Mouse (Mus musculus): ENCODE measurements at regions not wholly inside any gene's neighbourhood (a gene's known extent, or its start where the extent isn't known, plus 50 kb on each side); places are given as distances from the start of the nearest gene placed in this dataset.
A peak's percentile ranks its signal among the peaks of the same experiment; 100 is the strongest.

- Histone ChIP-seq H3K27ac (ENCODE audit: low read depth) (peak overlapping the region; percentile 74), H3K4me1 (replicated peaks; ENCODE audit: control insufficient read depth, insufficient read depth, low read length) (peaks cover 3% of the 10 kb centered on the region; the same call in 1 of the 2 replicates), H3K9ac (ENCODE audit: low read length) (no peak overlapping the region), H3K27me3 (replicated peaks; ENCODE audit: control insufficient read depth, insufficient read depth, low read length) (no peaks in the 10 kb centered on the region), H3K4me3 (ENCODE audit: low read depth, low read length) (no peak overlapping the region), H3K36me3 (ENCODE audit: control insufficient read depth, insufficient read depth, low read length) (no peaks in the 10 kb centered on the region), H3K4me2 (ENCODE audit: low read length) (no peak overlapping the region), H3K9me3 (ENCODE audit: control insufficient read depth, low read length) (no peaks in the 10 kb centered on the region)
- DNase-seq (ENCODE audit: low spot score) (peak; percentile 65), ATAC-seq (replicated peaks; ENCODE audit: low FRiP score, low TSS enrichment, low read depth) (peak; percentile 87)
- WGBS = 57% methylated on average over 24 of the region's 24 CpGs
These were observed 55.5 kb downstream of the Gm5294 start for GRCm38 (mm10) chr5:138875180-138876076.

GRCm38 (mm10) chr5:138881649-138882226 lies 61.9 kb downstream of the Gm5294 start:
- no peaks in the 10 kb centered on the region for H3K4me1 ChIP-seq (replicated peaks; ENCODE audit: control insufficient read depth, insufficient read depth, low read length)
- H3K9me3 ChIP-seq (ENCODE audit: control insufficient read depth, low read length) = no peaks in the 10 kb centered on the region
- ATAC-seq (replicated peaks; ENCODE audit: low FRiP score, low TSS enrichment, low read depth) (no peak), DNase-seq (ENCODE audit: low spot score) (no peak)
- H3K4me3 ChIP-seq (ENCODE audit: low read depth, low read length) = no peak overlapping the region
- H3K27me3 ChIP-seq (replicated peaks; ENCODE audit: control insufficient read depth, insufficient read depth, low read length) = no peaks in the 10 kb centered on the region
- H3K9ac ChIP-seq (ENCODE audit: low read length) = no peak overlapping the region
- H3K4me2 ChIP-seq (ENCODE audit: low read length) = no peak overlapping the region
- no peak overlapping the region for H3K27ac ChIP-seq (ENCODE audit: low read depth)
- 65% methylated on average over 9 of the region's 9 CpGs for WGBS
- H3K36me3 ChIP-seq (ENCODE audit: control insufficient read depth, insufficient read depth, low read length) = no peaks in the 10 kb centered on the region

DNA sequence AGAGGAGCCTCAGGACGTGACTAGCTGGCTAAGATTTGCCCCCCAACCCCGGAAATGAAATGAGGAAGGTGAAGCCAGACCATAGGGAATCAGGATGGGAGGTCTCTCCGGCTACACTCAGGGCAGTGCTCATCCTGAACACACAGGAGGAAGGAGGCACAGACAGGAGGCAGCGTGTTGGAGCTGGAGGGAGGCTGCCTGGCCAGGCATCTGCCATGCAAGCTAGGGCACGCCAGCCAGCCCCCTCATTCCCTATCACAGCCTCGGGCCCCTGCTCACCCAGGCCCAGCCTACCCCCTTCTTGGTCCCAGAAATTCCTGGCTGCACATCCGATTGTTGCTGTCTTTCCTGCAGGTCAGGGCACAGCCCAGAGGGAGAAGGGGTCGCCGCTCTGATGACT lies 63.7 kb downstream of the Gm5294 start:
- no peaks in the 10 kb centered on the region for H3K36me3 ChIP-seq (ENCODE audit: control insufficient read depth, insufficient read depth, low read length)
- H3K27me3 ChIP-seq (replicated peaks; ENCODE audit: control insufficient read depth, insufficient read depth, low read length) = no peaks in the 10 kb centered on the region
- DNase-seq (ENCODE audit: low spot score) = no peak
- no peak overlapping the region for H3K27ac ChIP-seq (ENCODE audit: low read depth)
- no peaks in the 10 kb centered on the region for H3K9me3 ChIP-seq (ENCODE audit: control insufficient read depth, low read length)
- 69% methylated on average over 9 of the region's 9 CpGs for WGBS
- no peaks in the 10 kb centered on the region for H3K4me1 ChIP-seq (replicated peaks; ENCODE audit: control insufficient read depth, insufficient read depth, low read length)
- ATAC-seq (replicated peaks; ENCODE audit: low FRiP score, low TSS enrichment, low read depth) = no peak
- H3K9ac ChIP-seq (ENCODE audit: low read length) = no peak overlapping the region
- no peak overlapping the region for H3K4me3 ChIP-seq (ENCODE audit: low read depth, low read length)
- no peak overlapping the region for H3K4me2 ChIP-seq (ENCODE audit: low read length)

- Histone ChIP-seq H3K9me3 (ENCODE audit: control insufficient read depth, low read length) (no peaks in the 10 kb centered on the region), H3K27me3 (replicated peaks; ENCODE audit: control insufficient read depth, insufficient read depth, low read length) (no peaks in the 10 kb centered on the region), H3K4me1 (replicated peaks; ENCODE audit: control insufficient read depth, insufficient read depth, low read length) (no peaks in the 10 kb centered on the region), H3K36me3 (ENCODE audit: control insufficient read depth, insufficient read depth, low read length) (no peaks in the 10 kb centered on the region), H3K9ac (ENCODE audit: low read length) (no peak overlapping the region), H3K27ac (ENCODE audit: low read depth) (no peak overlapping the region), H3K4me3 (ENCODE audit: low read depth, low read length) (no peak overlapping the region), H3K4me2 (ENCODE audit: low read length) (no peak overlapping the region)
- DNase-seq (ENCODE audit: low spot score) (no peak), ATAC-seq (replicated peaks; ENCODE audit: low FRiP score, low TSS enrichment, low read depth) (no peak)
- 62% methylated on average over 3 of the region's 3 CpGs for WGBS
These were observed 66.0 kb downstream of the Gm5294 start for GRCm38 (mm10) chr5:138885905-138886304.

DNA sequence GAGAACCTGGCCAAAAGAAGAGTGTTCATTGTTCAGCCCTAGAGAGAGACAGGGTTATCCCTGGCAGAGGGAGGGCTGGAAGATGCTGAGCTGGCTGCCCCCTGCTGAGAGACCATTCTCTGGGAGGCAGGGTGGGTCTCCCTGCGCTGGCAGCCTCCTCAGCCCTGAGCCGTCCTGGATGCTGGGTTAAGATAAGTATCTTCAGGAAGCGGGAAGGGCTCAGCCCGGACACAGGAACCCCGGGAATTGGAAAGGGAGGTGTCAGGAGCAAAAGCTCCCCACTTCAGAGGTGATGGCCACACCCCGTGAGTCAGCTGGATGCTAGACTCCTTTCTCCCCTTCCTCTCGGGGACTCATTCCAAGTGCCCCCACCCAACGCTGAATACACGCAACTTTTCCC lies 68.9 kb downstream of the Gm5294 start:
- ATAC-seq (replicated peaks; ENCODE audit: low FRiP score, low TSS enrichment, low read depth) (no peak), DNase-seq (ENCODE audit: low spot score) (no peak)
- WGBS = 56% methylated on average over 9 of the region's 9 CpGs
- H3K27me3 ChIP-seq (replicated peaks; ENCODE audit: control insufficient read depth, insufficient read depth, low read length) = no peaks in the 10 kb centered on the region
- no peak overlapping the region for H3K4me2 ChIP-seq (ENCODE audit: low read length)
- no peaks in the 10 kb centered on the region for H3K4me1 ChIP-seq (replicated peaks; ENCODE audit: control insufficient read depth, insufficient read depth, low read length)
- H3K27ac ChIP-seq (ENCODE audit: low read depth) = no peak overlapping the region
- no peak overlapping the region for H3K4me3 ChIP-seq (ENCODE audit: low read depth, low read length)
- no peaks in the 10 kb centered on the region for H3K9me3 ChIP-seq (ENCODE audit: control insufficient read depth, low read length)
- H3K36me3 ChIP-seq (ENCODE audit: control insufficient read depth, insufficient read depth, low read length) = no peaks in the 10 kb centered on the region
- no peak overlapping the region for H3K9ac ChIP-seq (ENCODE audit: low read length)

DNA sequence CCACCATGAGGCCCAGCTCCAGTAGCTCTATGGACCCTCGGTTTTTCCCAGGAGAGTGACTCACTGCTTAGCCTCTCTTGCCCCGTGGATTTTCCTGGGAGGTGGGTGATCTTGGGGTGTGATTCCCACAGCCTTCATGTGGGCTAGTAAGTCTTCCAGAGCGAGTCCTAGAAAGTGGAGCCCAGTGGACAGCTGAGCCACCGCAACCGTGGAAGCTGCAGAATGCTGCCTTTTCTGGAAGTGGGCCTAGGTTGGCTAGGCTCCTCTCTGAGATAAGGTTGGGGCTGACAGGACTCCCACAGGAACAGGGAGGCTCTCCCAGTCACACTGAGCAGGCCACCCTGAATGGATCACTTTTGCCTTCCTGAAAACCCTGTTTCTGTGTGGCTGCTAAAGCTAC lies 69.9 kb downstream of the Gm5294 start:
- DNase-seq (ENCODE audit: low spot score) = no peak
- no peaks in the 10 kb centered on the region for H3K9me3 ChIP-seq (ENCODE audit: control insufficient read depth, low read length)
- H3K4me2 ChIP-seq (ENCODE audit: low read length) = no peak overlapping the region
- no peak overlapping the region for H3K27ac ChIP-seq (ENCODE audit: low read depth)
- H3K27me3 ChIP-seq (replicated peaks; ENCODE audit: control insufficient read depth, insufficient read depth, low read length) = no peaks in the 10 kb centered on the region
- H3K9ac ChIP-seq (ENCODE audit: low read length) = no peak overlapping the region
- no peaks in the 10 kb centered on the region for H3K36me3 ChIP-seq (ENCODE audit: control insufficient read depth, insufficient read depth, low read length)
- no peak for ATAC-seq (replicated peaks; ENCODE audit: low FRiP score, low TSS enrichment, low read depth)
- H3K4me1 ChIP-seq (replicated peaks; ENCODE audit: control insufficient read depth, insufficient read depth, low read length) = no peaks in the 10 kb centered on the region
- H3K4me3 ChIP-seq (ENCODE audit: low read depth, low read length) = no peak overlapping the region
- WGBS = 72% methylated on average over 5 of the region's 5 CpGs

DNA sequence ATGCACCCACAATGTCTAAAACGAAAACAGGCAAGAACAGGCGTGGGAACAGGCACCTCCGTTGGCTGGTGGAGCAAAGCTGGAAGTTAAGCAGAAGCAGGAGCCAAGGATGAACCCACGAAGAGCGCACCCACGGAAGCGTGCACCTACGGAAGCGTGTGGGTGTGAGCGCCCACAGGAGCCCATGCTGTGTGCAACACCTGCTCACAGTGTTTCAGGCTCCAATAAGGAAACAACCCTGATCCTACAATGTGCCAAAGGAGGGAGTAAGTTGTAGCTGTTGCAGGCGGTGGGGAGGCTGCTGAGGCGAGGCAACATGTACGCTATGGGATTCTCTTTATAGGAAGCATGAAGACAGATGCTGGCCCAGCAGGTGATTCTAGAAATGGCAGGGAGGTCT lies 74.6 kb downstream of the Gm5294 start:
- no peaks in the 10 kb centered on the region for H3K27me3 ChIP-seq (replicated peaks; ENCODE audit: control insufficient read depth, insufficient read depth, low read length)
- WGBS = 92% methylated on average over 13 of the region's 13 CpGs
- DNase-seq (ENCODE audit: low spot score) = no peak

DNA sequence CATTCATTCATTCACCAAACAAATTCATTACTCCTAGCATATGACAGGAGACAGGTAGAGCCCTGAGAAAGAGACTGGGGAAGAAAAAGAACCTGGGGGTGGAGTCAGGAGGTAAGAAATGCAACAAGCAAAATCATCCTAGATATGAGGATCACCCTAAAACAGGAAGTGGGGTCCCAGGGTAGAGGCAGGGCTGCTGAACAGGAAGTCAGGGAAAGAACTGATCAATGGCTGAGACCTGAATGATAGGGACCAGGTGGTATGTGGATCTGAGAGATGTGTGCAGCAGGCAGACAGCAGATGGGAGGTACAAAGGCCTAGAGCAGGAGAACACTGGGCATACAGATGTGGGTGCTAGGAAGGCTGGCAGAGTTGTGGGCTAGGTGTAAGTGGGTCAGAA lies 77.4 kb downstream of the Gm5294 start:
- H3K36me3 ChIP-seq (ENCODE audit: control insufficient read depth, insufficient read depth, low read length) = no peaks in the 10 kb centered on the region
- peaks cover 9% of the 10 kb centered on the region; the same call in 1 of the 2 replicates for H3K4me1 ChIP-seq (replicated peaks; ENCODE audit: control insufficient read depth, insufficient read depth, low read length)
- H3K4me2 ChIP-seq (ENCODE audit: low read length) = no peak overlapping the region
- DNase-seq (ENCODE audit: low spot score) (no peak), ATAC-seq (replicated peaks; ENCODE audit: low FRiP score, low TSS enrichment, low read depth) (no peak)
- no peaks in the 10 kb centered on the region for H3K27me3 ChIP-seq (replicated peaks; ENCODE audit: control insufficient read depth, insufficient read depth, low read length)
- no peak overlapping the region for H3K27ac ChIP-seq (ENCODE audit: low read depth)
- H3K4me3 ChIP-seq (ENCODE audit: low read depth, low read length) = no peak overlapping the region
- no peaks in the 10 kb centered on the region for H3K9me3 ChIP-seq (ENCODE audit: control insufficient read depth, low read length)
- H3K9ac ChIP-seq (ENCODE audit: low read length) = no peak overlapping the region

More for the DNA sequence above, 74.6 kb downstream of the Gm5294 start:
- no peak overlapping the region for H3K9ac ChIP-seq (ENCODE audit: low read length)
- peaks cover 9% of the 10 kb centered on the region; the same call in 1 of the 2 replicates for H3K4me1 ChIP-seq (replicated peaks; ENCODE audit: control insufficient read depth, insufficient read depth, low read length)
- H3K9me3 ChIP-seq (ENCODE audit: control insufficient read depth, low read length) = no peaks in the 10 kb centered on the region
- H3K27ac ChIP-seq (ENCODE audit: low read depth) = no peak overlapping the region
- H3K36me3 ChIP-seq (ENCODE audit: control insufficient read depth, insufficient read depth, low read length) = no peaks in the 10 kb centered on the region
- no peak overlapping the region for H3K4me3 ChIP-seq (ENCODE audit: low read depth, low read length)
- H3K4me2 ChIP-seq (ENCODE audit: low read length) = no peak overlapping the region
- ATAC-seq (replicated peaks; ENCODE audit: low FRiP score, low TSS enrichment, low read depth) = no peak

Data from intestine, embryonic 14.5 days (tissue).